Mouse (Mus musculus) myocyte (in vitro differentiated cells): ENCODE results near the gene Igfbp2.

ENCODE experiments used
- CEBPB ChIP-seq: IDR thresholded peaks from 2 replicates; pipeline ENCODE4 v1.6.1; 2011; ENCODE audit warnings: mild to moderate bottlenecking, moderate library complexity; ENCODE audit not compliant: poor library complexity, insufficient read depth, severe bottlenecking
- E2F4 ChIP-seq: IDR thresholded peaks from one replicate; pipeline ENCODE4 v1.6.1; 2011; ENCODE audit warnings: mild to moderate bottlenecking, control low read depth, moderate library complexity; ENCODE audit not compliant: insufficient read depth
- MAX ChIP-seq: IDR thresholded peaks from one replicate; pipeline ENCODE4 v1.6.1; 2011; ENCODE audit warnings: low read depth, mild to moderate bottlenecking, control low read depth
- MYOD1 ChIP-seq, 3 experiments: IDR thresholded peaks; one replicate each; pipeline ENCODE4 v1.6.1; 2011; ENCODE audit warnings: control low read depth in 2 of 3, low read depth in 2 of 3, mild to moderate bottlenecking in 2 of 3, moderate library complexity in 1 of 3; ENCODE audit not compliant: insufficient read length in 2 of 3, control insufficient read depth in 1 of 3
- POLR2A ChIP-seq: IDR thresholded peaks from one replicate; pipeline ENCODE4 v1.6.1; 2011; ENCODE audit warnings: low read depth, mild to moderate bottlenecking, control low read depth, moderate library complexity; ENCODE audit not compliant: insufficient read length
- POLR2AphosphoS2 ChIP-seq: IDR thresholded peaks from one replicate; pipeline ENCODE4 v1.6.1; 2011; ENCODE audit warnings: low read depth, control low read depth; ENCODE audit not compliant: insufficient read length
- TCF12 ChIP-seq: IDR thresholded peaks from one replicate; pipeline ENCODE4 v1.6.1; 2011; ENCODE audit warnings: mild to moderate bottlenecking, control low read depth; ENCODE audit not compliant: poor library complexity, insufficient read depth, severe bottlenecking
- USF1 ChIP-seq: IDR thresholded peaks from one replicate; pipeline ENCODE4 v1.6.1; 2011; ENCODE audit warnings: low read depth, mild to moderate bottlenecking, control low read depth, moderate library complexity

DNA sequence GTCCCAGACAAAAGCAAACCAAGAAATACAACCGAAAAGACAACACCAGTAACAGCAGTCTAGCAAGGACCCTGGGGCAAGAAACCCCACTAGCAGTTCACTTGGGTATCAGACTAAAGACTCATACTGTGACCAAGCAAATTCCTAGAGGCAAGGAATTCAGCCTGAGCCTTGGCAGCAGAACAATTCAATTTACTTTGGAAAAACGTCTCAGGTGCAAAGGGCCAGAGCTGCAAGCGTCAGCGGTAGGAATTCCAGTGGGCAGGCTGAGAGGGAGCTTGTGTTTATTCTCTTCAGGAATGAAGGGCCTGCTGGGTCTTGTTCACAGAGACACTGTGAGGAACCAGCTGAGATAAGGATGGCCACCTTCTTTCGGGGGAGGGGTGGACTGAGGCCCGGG, 45.5 kb upstream of the Igfbp2 start:
- no peak for TF ChIP-seq USF1
- no peak for TF ChIP-seq POLR2AphosphoS2
- no peak for TF ChIP-seq MYOD1 (IDR thresholded peaks at IDR 0.05; ENCODE audit: control insufficient read depth in 1 of 3, insufficient read length in 2 of 3, low read depth in 2 of 3)
- TF ChIP-seq TCF12: no peak
- no peak for TF ChIP-seq POLR2A
- TF ChIP-seq CEBPB: no peak
- no peak for TF ChIP-seq E2F4
- TF ChIP-seq MAX: no peak
